Mouse (Mus musculus) hindbrain, postnatal 0 days (tissue): ENCODE measurements around the gene Atp2b4. TPM values are rescaled to one million over a fixed set of nuclear protein-coding genes. Genes with fewer than 3 reads are reported as not detected.
"Not testable (repeated sequence)": the region's sequence is repeated elsewhere in the genome, so short reads cannot be mapped to it uniquely, and the experiment has no call there.

Experiments used
- ATAC-seq: fragments of 200-750 bp; cut with Nextera tagmentation; 2 replicates; pipeline ENCODE4 v1.8.0; 2017; ENCODE audit warnings: mild to moderate bottlenecking, moderate TSS enrichment, moderate library complexity
- DNase-seq: peaks from one replicate; pipeline ENCODE4 v3.0.0-alpha.2; 2015; ENCODE audit warnings: low spot score
- H3K27ac ChIP-seq: fragments of 300-500 bp; sonication (generic); 2 replicates; pipeline ENCODE4 v1.5.1; 2014; ENCODE audit warnings: mild to moderate bottlenecking
- H3K27me3 ChIP-seq: fragments of 300-500 bp; sonication (generic); 2 replicates; pipeline ENCODE4 v1.6.1; 2014; ENCODE audit warnings: low read length, mixed read lengths; ENCODE audit not compliant: insufficient read depth
- H3K36me3 ChIP-seq: fragments of 300-500 bp; sonication (generic); 2 replicates; pipeline ENCODE4 v1.6.1; 2014; ENCODE audit warnings: low read length, mixed read lengths; ENCODE audit not compliant: insufficient read depth
- H3K4me1 ChIP-seq: fragments of 300-500 bp; sonication (generic); 2 replicates; pipeline ENCODE4 v1.6.1; 2014; ENCODE audit warnings: antibody characterized with exemption, low read length, mixed read lengths; ENCODE audit not compliant: insufficient read depth
- H3K4me2 ChIP-seq: fragments of 300-500 bp; sonication (generic); 2 replicates; pipeline ENCODE4 v1.6.1; 2014; ENCODE audit warnings: low read depth, mild to moderate bottlenecking, low read length, moderate library complexity, mixed read lengths
- H3K4me3 ChIP-seq: fragments of 300-500 bp; sonication (generic); 2 replicates; pipeline ENCODE4 v1.5.1; 2014; ENCODE audit warnings: low read length
- H3K9ac ChIP-seq: fragments of 300-500 bp; sonication (generic); replicated peaks from 2 replicates; pipeline ENCODE4 v1.6.1; 2014; ENCODE audit warnings: mild to moderate bottlenecking, low read length, moderate library complexity, mixed read lengths
- H3K9me3 ChIP-seq: fragments of 300-500 bp; sonication (generic); 2 replicates; pipeline ENCODE4 v1.6.1; 2016; ENCODE audit warnings: low read length, mixed read lengths
- CTCF ChIP-seq: IDR thresholded peaks from 2 replicates; pipeline ENCODE4 v1.5.1; 2016; ENCODE audit warnings: antibody characterized with exemption, control low read depth, low read depth
- WGBS: fragments of 180-500 bp; shearing (Covaris S2); extraction: QIAGEN DNeasy Blood & Tissue Kit; methylation state at CpG from one replicate; pipeline ENCODE4 v1.1.7; 2014; 5-methylcytosine and 5-hydroxymethylcytosine counted together
- polyA plus RNA-seq: library from polyadenylated mRNA; unstranded; fragments of >200 nt; fragmentation: Nextera tagmentation; extraction: Ambion mirVana; gene quantifications from 2 replicates; pipeline ENCODE4 v1.2.1, GENCODE M21; 2015
- total RNA-seq: library from RNA; depleted of rRNA; stranded (reverse); fragments of >200 nt; gene quantifications from 2 replicates; pipeline ENCODE4 v1.2.3, GENCODE M21; 2014

Atp2b4 gene
- total and polyA plus RNA-seq, 2 experiments from 2014 or later = 13.2 to 57.3 TPM

DNA sequence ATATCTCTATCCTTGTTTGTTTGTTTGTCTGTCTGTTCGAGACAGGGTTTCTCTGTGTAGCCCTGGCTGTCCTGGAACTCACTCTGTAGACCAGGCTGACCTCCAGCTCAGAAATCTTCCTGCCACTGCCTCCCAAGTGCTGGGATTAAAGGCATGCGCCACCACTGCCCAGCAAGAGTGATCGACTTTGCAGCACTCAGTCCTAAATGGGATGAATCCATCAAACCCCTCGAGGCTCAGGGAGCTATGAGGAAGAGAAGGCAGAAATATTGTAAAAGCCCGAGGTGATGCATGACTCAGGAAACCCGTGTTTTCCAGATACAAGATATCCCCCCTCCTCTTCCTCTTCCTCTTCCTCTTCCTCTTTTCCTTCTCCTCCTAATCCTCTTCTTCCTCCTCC is 130.1 kb downstream of the Atp2b4 start:
- H3K4me1 ChIP-seq = no peaks in the 10 kb centered on the region
- WGBS = 86% methylated on average over 6 of the region's 6 CpGs
- no peak overlapping the region for H3K4me2 ChIP-seq
- no peak for ATAC-seq
- no peaks in the 10 kb centered on the region for H3K27me3 ChIP-seq
- H3K27ac ChIP-seq = no peak overlapping the region
- H3K36me3 ChIP-seq = no peaks in the 10 kb centered on the region
- no peak for TF ChIP-seq CTCF
- no peak for DNase-seq
- H3K9me3 ChIP-seq = no peaks in the 10 kb centered on the region
- no peak overlapping the region for H3K9ac ChIP-seq
- no peak overlapping the region for H3K4me3 ChIP-seq

DNA sequence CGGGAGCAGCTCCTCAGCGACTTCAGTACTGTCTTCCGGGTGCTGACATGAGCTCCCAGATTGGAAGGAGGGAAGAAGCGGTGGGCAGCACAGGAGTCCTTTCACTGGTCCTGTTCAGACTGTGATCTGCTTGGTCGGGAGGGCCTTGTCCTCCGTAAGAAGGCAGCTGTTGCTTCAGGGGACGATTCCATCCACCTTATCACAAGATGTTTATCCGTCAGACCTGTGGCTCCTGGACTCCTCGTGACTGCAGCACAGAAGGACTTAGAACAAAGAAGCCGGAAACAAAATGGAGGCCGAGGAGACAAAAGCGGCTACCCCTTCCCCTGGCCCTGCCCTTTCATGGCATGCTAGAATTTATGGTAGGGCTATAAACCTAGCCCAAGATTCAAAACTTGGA is 130.7 kb downstream of the Atp2b4 start:
- no peaks in the 10 kb centered on the region for H3K27me3 ChIP-seq
- no peaks in the 10 kb centered on the region for H3K4me1 ChIP-seq
- no peak overlapping the region for H3K4me3 ChIP-seq
- no peak for TF ChIP-seq CTCF
- no peak overlapping the region for H3K9ac ChIP-seq
- no peak overlapping the region for H3K4me2 ChIP-seq
- 82% methylated on average over 12 of the region's 12 CpGs for WGBS
- no peaks in the 10 kb centered on the region for H3K9me3 ChIP-seq
- no peak for DNase-seq
- H3K27ac ChIP-seq = no peak overlapping the region
- H3K36me3 ChIP-seq = no peaks in the 10 kb centered on the region
- no peak for ATAC-seq

DNA sequence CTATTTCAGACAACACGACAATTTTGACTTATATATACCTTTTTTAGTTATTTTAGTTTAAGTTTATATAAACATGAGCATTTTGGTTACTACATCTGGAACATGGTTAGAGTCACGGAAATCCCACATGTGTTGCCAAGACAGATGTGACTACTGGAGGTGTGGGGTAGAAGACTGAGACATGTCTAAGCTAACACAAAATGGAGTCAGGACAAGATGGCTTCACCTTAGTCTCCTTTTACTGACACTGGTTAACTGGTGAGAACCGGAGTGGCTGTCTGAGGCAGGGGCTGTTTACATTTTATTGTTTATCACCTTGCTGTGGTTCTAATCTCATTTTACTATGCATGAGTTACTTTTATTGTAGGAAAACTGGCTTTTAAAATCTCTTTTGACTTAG is 132.2 kb downstream of the Atp2b4 start:
- no peak for TF ChIP-seq CTCF
- 93% methylated on average over 3 of the region's 3 CpGs for WGBS
- no peak for DNase-seq

DNA sequence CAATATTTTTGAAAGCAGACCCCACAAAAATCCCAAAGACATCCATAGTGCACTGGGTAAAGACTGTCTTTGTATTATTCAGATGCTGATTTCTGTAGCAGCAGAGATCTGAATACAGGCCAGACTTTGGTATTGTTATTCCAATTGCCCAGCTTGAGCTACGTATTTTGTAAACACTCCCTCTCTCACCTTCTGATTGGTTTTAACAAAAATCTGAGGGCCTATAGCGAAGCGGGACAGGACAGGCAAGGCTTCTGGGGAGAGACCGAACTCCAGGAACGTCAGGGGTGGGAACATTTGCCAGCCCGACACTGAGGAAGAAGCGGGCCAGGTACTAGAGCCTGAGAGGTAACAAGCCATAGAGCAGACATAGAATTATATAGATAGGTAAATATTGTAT is 133.1 kb downstream of the Atp2b4 start:
- TF ChIP-seq CTCF = no peak
- ATAC-seq = no peak
- no peaks in the 10 kb centered on the region for H3K27me3 ChIP-seq

More for the DNA sequence above, 132.2 kb downstream of the Atp2b4 start:
- no peak overlapping the region for H3K4me3 ChIP-seq
- H3K4me1 ChIP-seq = no peaks in the 10 kb centered on the region
- H3K4me2 ChIP-seq = no peak overlapping the region
- H3K9ac ChIP-seq = no peak overlapping the region
- no peaks in the 10 kb centered on the region for H3K9me3 ChIP-seq
- H3K36me3 ChIP-seq = no peaks in the 10 kb centered on the region
- no peaks in the 10 kb centered on the region for H3K27me3 ChIP-seq
- no peak for ATAC-seq
- H3K27ac ChIP-seq = no peak overlapping the region

DNA sequence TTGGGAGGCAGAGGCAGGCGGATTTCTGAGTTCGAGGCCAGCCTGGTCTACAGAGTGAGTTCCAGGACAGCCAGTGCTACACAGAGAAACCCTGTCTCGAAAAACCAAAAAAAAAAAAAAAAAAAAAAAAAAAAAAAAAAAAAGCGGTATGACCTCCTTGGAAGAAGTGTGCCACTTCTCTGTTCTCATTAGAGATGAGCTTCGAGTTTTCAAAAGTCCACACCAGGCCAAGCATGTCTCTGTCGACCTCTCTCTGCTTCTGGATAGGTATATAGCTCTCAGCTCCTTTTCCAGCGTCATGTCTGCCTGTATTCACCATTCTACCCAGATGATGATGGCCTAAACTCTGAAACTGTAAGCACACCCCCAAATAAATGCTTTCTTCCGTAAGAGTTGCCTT is 135.1 kb downstream of the Atp2b4 start:
- not testable (repeated sequence) for H3K4me3 ChIP-seq, H3K36me3 ChIP-seq, H3K4me1 ChIP-seq, H3K9ac ChIP-seq, H3K4me2 ChIP-seq, ATAC-seq, H3K27ac ChIP-seq, H3K27me3 ChIP-seq, H3K9me3 ChIP-seq, DNase-seq
- 86% methylated on average over 7 of the region's 8 CpGs for WGBS

More for the DNA sequence above, 133.1 kb downstream of the Atp2b4 start:
- DNase-seq = no peak
- Histone ChIP-seq H3K9ac (no peak overlapping the region), H3K4me3 (no peak overlapping the region), H3K36me3 (no peaks in the 10 kb centered on the region), H3K4me2 (no peak overlapping the region), H3K9me3 (no peaks in the 10 kb centered on the region), H3K4me1 (no peaks in the 10 kb centered on the region), H3K27ac (no peak overlapping the region)
- 34% methylated on average over 7 of the region's 7 CpGs for WGBS

DNA sequence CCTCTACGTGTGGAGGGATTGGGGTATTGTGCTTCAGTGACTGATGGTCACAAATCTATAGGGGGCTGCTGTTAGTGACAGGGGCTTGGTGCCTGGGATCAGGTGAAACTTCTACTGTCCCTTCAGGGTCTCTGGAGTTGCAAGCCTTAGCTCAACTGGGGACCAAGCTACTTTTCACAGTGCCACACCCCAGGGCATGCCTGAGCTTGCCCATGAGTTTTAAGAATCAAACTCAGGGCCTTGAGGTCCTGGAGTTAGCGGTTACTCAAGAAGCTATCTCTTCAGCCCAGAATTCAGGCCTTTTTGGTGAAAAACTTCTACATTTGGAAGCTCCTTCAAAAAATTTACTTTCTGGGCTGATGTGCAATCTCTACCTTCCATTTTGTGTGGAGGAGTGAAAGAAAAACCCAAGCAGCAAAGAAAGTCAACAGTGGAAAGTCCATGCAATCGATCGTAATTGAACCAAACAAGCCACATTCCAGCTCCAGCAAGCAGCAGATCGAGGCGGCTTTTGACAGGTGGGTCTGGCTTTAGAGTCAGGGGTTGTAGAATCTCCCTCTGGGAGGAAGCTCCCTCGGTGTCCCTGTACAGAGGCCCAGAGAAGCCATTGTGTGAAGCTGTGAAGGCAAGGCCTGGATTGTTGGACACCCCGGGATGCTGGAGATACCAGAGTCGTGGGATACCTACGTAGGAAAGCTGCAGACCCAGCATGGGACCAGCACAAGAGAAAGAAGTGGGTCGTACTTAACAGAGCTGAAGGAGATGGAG is 136.5 kb downstream of the Atp2b4 start:
- Histone ChIP-seq H3K4me3 (no peak overlapping the region), H3K27ac (no peak overlapping the region), H3K36me3 (no peaks in the 10 kb centered on the region), H3K9me3 (no peaks in the 10 kb centered on the region), H3K9ac (no peak overlapping the region), H3K27me3 (no peaks in the 10 kb centered on the region), H3K4me2 (no peak overlapping the region), H3K4me1 (peaks cover 7% of the 10 kb centered on the region)
- WGBS = 59% methylated on average over 11 of the region's 11 CpGs
- no peak for ATAC-seq
- TF ChIP-seq CTCF = no peak
- DNase-seq = no peak

DNA sequence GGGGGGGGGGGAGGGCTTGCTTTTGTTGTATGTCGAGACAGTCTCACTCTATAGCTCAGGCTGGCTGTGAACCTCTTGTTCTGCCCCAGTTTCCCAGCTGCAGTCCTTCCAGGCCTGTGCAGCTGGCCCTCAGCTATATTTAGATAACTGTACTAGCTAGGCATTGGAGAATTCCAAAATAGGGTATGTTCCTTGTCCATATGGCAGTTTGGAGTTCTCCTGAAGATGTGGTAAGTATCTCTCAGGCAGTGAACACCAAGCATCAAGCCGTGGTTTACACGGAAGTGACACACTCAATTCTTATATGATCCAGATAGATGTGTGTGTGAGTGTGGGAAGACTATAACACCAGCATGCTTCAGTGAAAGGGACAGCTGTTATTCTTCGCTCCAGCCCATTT is 137.4 kb downstream of the Atp2b4 start:
- Histone ChIP-seq H3K4me1 (peaks cover 8% of the 10 kb centered on the region), H3K4me2 (no peak overlapping the region), H3K9ac (no peak overlapping the region), H3K27ac (no peak overlapping the region), H3K9me3 (no peaks in the 10 kb centered on the region), H3K4me3 (no peak overlapping the region), H3K36me3 (no peaks in the 10 kb centered on the region; the same call in 1 of the 2 replicates), H3K27me3 (no peaks in the 10 kb centered on the region)
- ATAC-seq = no peak
- 81% methylated on average over 4 of the region's 4 CpGs for WGBS
- no peak for TF ChIP-seq CTCF
- no peak for DNase-seq
